Mouse (Mus musculus) liver, embryonic 14.5 days (tissue): ENCODE data around the gene Mrpl37.

Source experiments
- CTCF ChIP-seq: IDR thresholded peaks from 2 replicates; pipeline ENCODE4 v1.5.1; 2016; ENCODE audit warnings: antibody characterized with exemption, low read depth, control low read depth
- EP300 ChIP-seq: IDR thresholded peaks from 2 replicates; pipeline ENCODE4 v1.6.1; 2016; ENCODE audit warnings: antibody characterized with exemption, low read depth

GRCm38 (mm10) chr4:107097871-107098270 is 31.2 kb upstream of the Mrpl37 start:
- TF ChIP-seq CTCF = no peak
- no peak for TF ChIP-seq EP300
